Mouse (Mus musculus): ENCODE data around the gene Cnnm1.
"Not testable (repeated sequence)": the region's sequence is repeated elsewhere in the genome, so short reads cannot be mapped to it uniquely, and the experiment has no call there.

Cnnm1 gene

GRCm38 (mm10) chr19:43465601-43466255, 25.5 kb downstream of the Cnnm1 start:
- peak; percentile 82 for DNase-seq

DNA sequence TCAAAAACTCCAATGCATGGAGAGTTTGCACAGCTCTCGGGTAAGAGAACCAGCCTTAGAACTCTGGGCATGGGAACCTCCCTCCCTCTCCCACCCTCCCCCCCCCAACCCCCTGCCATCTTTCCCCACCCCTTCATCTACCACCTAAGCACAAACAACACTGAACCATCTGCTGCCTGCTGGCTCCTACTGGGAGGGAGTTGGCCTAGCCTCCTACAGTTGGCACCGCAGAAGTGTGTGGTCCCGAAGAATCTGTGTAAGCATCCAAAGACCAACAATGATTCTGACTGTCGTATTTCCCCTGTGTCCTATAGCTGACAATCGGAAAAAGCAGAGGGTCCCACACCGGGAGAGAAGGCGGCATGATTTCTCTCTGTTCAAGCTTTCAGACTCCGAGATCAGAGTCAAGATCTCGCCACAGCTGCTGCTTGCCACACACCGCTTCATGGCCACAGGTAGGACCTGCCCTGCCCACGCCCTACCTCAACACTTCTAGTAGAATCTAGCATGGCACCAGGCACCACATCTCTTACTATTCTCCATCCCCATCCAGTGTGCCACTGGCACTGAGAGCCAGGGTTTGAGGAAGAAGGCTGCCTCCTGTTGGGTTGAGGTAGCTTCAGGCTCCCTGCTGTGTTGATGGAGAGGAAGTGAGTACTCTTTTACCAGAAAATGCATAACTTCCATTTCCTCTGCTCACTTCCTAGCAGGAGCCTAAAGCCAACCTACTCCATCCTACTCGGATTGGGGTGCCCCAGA, 27.9 kb downstream of the Cnnm1 start:
- DNase-seq, result peak; percentile 74

GRCm38 (mm10) chr19:43469333-43469732, 29.1 kb downstream of the Cnnm1 start:
- no peak for DNase-seq

DNA sequence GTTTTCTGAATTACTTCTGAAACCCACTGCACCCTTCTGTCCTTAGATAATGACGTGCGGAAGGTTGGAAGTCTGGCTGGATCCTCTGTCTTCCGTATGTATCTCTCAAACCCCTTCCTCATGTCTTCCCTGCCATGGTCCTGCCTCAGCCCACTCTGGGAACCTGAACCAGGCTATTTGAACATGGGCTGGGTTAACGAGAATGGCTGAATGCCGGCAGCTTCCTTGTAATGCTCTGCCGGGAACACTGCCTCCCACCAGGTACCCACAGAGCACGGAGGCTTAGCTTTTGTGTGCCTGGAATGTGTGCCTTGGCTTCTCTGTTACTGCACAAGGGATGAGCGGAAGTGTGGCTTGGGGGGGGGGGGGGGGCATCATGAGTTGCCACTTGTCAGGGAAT, 32.1 kb downstream of the Cnnm1 start:
- no peak for DNase-seq

- DNase-seq, result peak; percentile 73
These were observed 32.5 kb downstream of the Cnnm1 start for GRCm38 (mm10) chr19:43472781-43473180.

DNA sequence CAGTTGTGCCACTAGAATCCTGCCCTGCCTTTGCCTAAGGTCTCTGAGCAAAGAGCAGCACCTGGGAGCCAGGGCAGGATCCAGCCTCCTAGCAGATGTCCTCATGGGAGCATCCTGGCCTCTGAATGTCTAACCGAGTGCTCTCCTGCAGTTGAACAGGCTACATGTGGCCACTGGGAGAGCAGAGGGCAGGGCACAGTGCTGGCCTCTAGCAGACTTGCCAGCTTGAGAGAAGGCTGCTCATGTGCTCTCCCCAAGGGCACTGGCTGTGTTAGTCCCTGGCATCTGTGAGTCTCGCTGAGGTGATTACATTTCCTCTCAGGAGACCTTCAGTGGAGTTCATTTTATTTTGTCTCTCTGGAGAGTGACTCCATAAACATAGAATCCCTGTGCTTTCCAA, 35.4 kb downstream of the Cnnm1 start:
- DNase-seq, result no peak

DNA sequence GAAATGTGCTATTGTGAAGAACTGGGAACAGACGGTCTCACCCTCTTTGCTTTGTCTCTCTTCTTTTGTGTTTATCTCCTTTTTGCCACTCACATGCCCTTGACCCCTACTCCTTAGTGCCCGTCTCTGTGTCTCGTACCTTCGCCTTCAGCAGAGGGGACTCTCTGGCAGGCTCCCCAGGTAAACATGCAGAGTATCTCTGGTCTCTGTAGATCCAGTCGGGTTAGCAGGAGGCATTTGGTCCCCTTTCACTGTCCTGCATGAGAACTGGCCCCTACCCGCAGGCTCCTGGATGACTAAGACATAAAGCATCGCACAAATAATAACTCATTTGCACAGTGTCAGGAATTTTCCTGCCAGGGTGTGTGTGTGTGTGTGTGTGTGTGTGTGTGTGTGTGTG, 35.8 kb downstream of the Cnnm1 start:
- DNase-seq, result no peak

GRCm38 (mm10) chr19:43477436-43477835, 37.2 kb downstream of the Cnnm1 start:
- DNase-seq, result no peak

DNA sequence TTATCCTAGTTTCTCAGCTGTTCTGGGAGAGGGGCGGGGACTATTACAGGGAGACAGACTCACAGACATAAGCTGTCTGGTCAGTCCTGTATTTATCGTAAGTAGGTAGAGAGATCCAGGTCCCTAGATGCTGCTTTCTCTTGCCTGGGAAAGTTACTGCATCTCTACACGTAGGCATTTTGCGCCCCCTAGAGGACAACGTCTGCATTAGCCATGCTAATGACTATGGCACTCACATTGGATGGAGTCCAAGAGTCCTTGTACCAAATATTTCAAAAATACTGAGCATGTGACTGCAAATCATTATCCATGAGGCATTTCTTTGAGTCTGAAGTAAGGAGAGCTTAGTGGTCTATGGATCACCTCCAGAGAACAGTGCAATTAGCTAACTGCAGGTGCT, 38.7 kb downstream of the Cnnm1 start:
- peak; percentile 83 for DNase-seq

DNA sequence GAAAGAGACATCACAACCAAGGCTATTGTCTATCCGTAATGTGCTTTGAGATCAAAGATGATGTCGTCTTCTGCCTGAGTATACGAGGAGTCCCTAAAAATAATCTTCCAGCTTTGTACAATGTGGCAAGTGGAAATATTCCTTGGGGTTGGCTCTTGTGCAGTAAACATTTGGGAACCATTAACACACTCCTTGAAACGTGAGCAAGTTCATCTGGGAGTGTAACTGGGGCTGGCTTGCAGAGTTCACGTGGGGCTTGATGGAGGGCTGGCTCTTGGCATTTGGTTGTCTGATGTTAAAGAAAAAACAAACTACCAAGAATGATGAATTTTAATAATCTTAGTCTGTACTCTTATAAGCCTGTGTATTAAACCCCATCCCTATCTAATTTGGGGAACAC, 39.2 kb downstream of the Cnnm1 start:
- no peak for DNase-seq

DNA sequence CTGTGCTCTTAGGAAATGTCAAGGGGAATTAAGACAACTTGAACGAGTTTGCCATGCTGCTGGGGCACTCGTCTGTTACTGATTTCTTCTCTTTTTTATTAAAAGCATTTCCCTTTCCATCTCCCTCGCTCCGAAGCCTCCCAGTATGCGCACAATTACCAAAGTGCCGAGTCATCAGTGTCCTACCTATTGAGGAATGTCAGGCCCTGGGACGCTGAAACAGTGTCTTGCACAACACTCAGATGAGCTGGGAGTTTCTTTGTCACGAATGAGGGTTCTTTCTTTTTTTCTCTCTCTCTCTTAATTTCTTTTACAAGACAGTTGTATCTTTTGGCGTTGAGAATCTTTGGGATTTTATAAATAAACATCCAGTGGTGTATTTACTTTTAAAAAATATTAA, 40.3 kb downstream of the Cnnm1 start:
- no peak for DNase-seq

DNA sequence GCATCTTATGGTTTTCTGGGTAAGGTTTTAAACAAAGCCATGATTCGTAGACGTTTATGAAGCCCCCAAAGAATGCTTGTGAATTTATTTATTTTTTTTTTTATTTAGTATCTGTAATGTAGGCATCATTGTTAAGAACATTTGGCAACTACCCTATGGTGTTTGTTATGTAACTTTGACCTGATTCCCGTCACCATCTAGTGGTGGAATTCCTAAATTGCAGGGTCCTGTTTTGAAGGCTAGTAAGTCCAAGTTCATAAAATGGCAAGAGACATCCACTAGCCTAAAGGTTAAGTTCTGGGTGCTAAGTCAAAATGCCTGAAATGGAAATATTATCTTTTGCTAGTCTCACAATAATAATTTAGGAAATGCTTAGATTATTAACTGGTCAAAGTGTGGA, 47.2 kb downstream of the Cnnm1 start:
- peak; percentile 66 for DNase-seq

- DNase-seq, result not testable (repeated sequence)
These were observed 53.1 kb downstream of the Cnnm1 start for GRCm38 (mm10) chr19:43493316-43493715.

DNA sequence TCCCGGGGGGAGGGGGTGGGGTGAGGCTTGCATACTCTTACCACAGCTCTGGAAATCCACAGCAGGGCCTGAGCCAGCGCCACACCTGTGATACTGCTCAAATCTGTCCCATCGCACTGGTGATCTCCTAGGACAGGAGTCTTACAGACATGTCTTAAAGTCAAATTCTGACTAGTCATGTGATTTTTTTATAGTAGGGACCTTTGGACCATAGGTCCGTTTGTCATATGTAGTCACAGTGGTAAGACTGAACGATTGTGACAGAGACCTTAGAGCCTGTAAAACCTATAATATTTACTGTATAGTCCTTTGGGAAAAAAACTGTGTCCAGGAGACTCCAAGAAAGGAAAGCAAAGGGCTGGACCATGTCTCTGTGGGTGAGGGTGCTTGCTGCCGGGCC, 53.6 kb downstream of the Cnnm1 start:
- no peak for DNase-seq

DNA sequence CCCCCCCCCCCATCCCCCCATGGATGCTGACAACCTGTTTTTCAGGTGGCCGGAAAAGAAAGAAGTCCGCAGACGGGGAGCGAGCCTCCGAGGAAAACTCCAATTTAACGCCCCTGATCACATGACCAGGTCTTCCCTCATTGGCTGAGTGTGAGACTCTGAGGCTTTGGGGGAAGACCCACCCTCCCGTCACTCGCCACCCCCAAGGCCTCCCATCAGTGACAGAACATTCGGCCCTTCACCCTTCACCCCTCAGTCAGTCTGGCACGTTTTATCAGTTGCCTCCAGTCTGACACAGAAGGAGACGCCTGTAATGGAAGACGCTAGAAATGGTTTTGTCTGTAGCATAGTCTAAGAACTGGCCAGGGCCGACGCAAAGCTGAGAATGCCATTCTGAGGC, 54.7 kb downstream of the Cnnm1 start:
- DNase-seq, result no peak

- DNase-seq, result peak; percentile 56
These were observed 55.6 kb downstream of the Cnnm1 start for GRCm38 (mm10) chr19:43495846-43496245.

- no peak for DNase-seq
These were observed 57.2 kb downstream of the Cnnm1 start for GRCm38 (mm10) chr19:43497440-43497839.

DNA sequence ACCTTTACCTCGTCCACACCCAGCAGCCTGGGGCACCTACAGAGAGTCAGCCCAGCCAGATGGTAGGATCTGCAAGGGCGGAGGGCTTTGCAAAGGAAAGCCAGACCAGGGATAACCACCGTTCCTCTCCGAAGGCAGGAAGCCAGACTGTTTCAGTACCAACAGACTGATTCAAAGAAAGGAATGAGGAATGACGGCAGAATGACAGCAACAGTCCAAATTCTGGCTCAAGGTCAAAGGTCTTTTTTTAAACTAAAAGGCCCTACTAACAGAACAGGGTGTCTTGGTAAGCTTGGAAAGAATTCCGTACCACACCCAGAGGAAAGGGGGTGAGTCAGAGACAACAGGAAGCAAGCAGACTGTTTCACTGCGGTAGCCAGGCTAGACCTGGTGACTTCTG, 58.6 kb downstream of the Cnnm1 start:
- no peak for DNase-seq

DNA sequence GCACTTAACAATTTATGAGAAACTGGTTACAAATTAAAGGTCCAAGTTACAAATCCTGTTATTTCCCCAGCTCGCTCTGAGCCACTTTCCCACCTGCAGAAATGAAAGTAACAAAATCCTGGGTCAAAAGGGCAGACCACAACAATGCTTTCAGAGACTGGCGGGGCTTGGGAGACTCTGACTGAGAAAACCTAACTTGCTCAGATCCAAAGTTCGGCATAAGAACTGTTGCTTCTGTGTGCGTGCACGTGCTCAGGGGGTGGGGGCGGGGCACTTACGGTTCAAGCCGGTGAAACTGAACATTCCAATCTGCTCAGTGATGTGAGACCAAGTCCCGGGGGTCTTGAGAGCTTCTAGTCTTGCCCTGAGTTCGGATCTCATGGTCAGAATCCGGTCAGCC, 62.4 kb downstream of the Cnnm1 start:
- no peak for DNase-seq

- DNase-seq, result not testable (repeated sequence)
These were observed 63.4 kb downstream of the Cnnm1 start for GRCm38 (mm10) chr19:43503593-43503992.

- DNase-seq, result no peak
These were observed 65.2 kb downstream of the Cnnm1 start for GRCm38 (mm10) chr19:43505441-43505840.

- no peak for DNase-seq
These were observed 70.4 kb downstream of the Cnnm1 start for GRCm38 (mm10) chr19:43510436-43511220.

Data from cerebellum, adult 8-10 months (tissue).